Mouse (Mus musculus) brain, embryonic 18.5 days (tissue): ENCODE data around the gene Dhcr7.

Source experiments
- DNase-seq: peaks from one replicate; pipeline ENCODE4 v3.0.0-alpha.2; 2012; ENCODE audit warnings: low read depth, low spot score

The Dhcr7 gene

GRCm38 (mm10) chr7:143833581-143834190 is 10.7 kb downstream of the Dhcr7 start:
- DNase-seq, result no peak

- no peak for DNase-seq
Measured at GRCm38 (mm10) chr7:143834316-143834715, 11.4 kb downstream of the Dhcr7 start.

GRCm38 (mm10) chr7:143834972-143835371 is 12.0 kb downstream of the Dhcr7 start:
- no peak for DNase-seq

- DNase-seq, result no peak
Measured at GRCm38 (mm10) chr7:143837705-143838358, 14.9 kb downstream of the Dhcr7 start.

- no peak for DNase-seq
Measured at GRCm38 (mm10) chr7:143840121-143840520, 17.2 kb downstream of the Dhcr7 start.

GRCm38 (mm10) chr7:143841301-143841700 is 18.4 kb downstream of the Dhcr7 start:
- DNase-seq, result no peak

- no peak for DNase-seq
Measured at GRCm38 (mm10) chr7:143848127-143848767, 25.3 kb downstream of the Dhcr7 start.

GRCm38 (mm10) chr7:143848768-143849482 is 26.0 kb downstream of the Dhcr7 start:
- DNase-seq, result no peak

GRCm38 (mm10) chr7:143866538-143866937 is 43.6 kb downstream of the Dhcr7 start, which contains the start of gene Gm498:
Gene Gm498, plus strand, starts transcription at chr7:143866838.
- DNase-seq, result no peak

- no peak for DNase-seq
Measured at GRCm38 (mm10) chr7:143868874-143869273, 45.9 kb downstream of the Dhcr7 start.

GRCm38 (mm10) chr7:143883717-143884116 is 60.8 kb downstream of the Dhcr7 start:
- no peak for DNase-seq

GRCm38 (mm10) chr7:143891146-143891545 is 68.2 kb downstream of the Dhcr7 start:
- DNase-seq, result no peak

- DNase-seq, result no peak
Measured at GRCm38 (mm10) chr7:143892361-143892760, 69.4 kb downstream of the Dhcr7 start.
